Mouse (Mus musculus) left cerebral cortex, adult 18-20 months (tissue): ENCODE measurements around the gene Spred1. TPM values are rescaled to one million over a fixed set of nuclear protein-coding genes. Genes with fewer than 3 reads are reported as not detected.

Experiments
- DNase-seq, 2 experiments: peaks; one replicate each; pipeline ENCODE4 v3.0.0; 2021 to 2022; ENCODE audit warnings: low spot score in 2 of 2, mixed read lengths in 1 of 2
- total RNA-seq, 2 experiments: library from RNA; stranded (reverse); gene quantifications; 2 replicates each; pipeline ENCODE4 v1.2.3; 2021

The Spred1 gene
- total RNA-seq, 2 experiments from 2014 or later, result 169 to 186 TPM

GRCm38 (mm10) chr2:117176937-117177336 is 55.8 kb downstream of the Spred1 start:
- DNase-seq, result no peak

DNA sequence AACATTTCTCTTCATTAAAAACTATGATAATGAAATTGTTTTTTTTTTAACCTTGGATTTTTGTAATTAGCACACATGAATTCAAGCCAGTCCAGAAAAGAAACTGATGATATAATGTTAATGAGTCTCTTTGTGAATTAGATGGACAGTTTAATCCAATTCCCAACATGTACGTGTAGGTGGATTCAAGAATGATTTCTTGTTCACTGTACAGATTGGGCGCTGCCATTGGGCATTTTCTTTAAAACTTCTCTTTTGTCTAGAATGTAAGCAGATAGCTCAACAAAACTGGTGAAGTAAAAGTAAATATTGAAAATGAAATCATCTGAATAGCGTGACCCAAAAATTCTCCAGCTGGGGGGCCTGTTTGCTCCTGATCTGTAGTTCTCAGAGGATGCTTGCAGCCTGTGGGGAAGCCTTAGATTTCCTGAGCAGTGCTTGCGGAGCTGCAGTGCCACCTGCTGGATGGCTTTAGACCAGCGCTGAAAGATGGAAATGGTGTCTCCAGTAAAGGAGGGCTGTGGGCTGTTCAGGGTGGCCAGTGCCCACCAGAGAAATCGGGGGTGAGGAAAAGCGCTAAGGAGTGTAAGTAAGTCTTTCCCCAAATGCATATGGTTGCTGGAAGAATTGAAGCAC is 59.2 kb downstream of the Spred1 start:
- peak; percentile 81 to 86 for DNase-seq

GRCm38 (mm10) chr2:117185587-117185986 is 64.4 kb downstream of the Spred1 start:
- no peak for DNase-seq

- no peak for DNase-seq
Measured at GRCm38 (mm10) chr2:117190915-117191314, 69.7 kb downstream of the Spred1 start.

DNA sequence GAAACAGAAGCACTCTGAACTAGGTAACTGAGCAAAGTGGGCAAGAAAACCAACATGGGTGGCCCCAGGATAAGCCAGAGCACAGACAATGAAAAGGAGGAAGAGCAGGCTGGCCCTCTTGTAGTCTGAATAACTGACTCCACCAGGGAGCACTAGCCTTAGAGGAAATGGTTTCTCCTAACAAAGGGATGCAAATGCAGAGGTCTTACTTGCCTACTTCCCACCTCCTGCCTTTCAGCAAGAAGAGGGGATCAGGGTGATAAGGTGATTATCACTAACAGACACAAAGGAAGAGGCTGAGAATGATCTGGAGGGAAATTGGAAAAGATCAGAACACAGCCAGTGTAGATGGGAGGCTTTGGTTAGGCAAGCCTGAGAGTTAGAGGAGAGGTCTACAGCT is 73.1 kb downstream of the Spred1 start:
- no peak for DNase-seq

GRCm38 (mm10) chr2:117195151-117195550 is 74.0 kb downstream of the Spred1 start:
- DNase-seq, result no peak

- peak; percentile 48 to 55 for DNase-seq
Measured at GRCm38 (mm10) chr2:117195578-117195977, 74.4 kb downstream of the Spred1 start.

DNA sequence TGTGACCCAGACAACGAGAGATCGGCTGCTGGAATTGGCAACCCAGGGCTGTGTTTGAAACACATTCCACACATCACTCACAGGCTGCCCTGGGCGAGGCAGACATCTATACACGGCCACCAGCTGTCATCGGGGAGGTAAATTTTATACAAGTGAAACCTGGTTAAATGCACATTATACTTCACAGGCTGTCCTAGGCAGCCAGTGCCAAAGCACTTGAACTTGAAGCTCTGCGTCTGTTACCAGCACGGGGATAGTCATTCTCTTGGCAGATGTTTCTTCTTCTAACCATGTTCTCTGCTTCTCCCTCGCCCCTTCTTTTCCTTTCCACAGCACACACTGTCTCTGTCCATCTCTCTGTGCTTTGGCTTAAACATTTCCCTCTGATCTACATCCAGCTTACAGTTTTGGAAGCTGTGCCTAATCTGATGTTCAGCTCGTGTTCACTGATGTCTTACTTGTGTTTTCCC is 79.7 kb downstream of the Spred1 start:
- DNase-seq, result no peak

GRCm38 (mm10) chr2:117203350-117203749 is 82.2 kb downstream of the Spred1 start:
- peak; percentile 25 to 66 for DNase-seq

DNA sequence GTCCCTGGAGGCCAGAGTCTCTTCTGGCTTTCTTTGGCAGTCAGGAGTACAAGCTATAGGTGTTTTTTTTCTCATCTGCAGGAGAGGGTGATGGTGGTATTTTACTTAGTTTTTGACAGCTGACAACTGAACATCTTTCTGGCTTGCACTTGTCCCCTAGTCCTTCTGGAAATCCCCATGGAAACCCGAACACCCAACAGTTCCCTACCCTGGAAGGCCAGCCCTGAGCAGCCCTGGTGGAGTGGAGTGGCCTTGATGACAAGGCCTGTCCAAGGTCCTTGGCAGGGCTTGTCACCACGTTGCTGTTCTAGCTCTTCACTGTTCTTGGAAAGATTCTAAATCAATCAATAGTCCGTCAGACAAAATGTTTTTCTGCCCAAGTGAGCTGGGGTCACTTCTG is 83.4 kb downstream of the Spred1 start:
- DNase-seq, result no peak

DNA sequence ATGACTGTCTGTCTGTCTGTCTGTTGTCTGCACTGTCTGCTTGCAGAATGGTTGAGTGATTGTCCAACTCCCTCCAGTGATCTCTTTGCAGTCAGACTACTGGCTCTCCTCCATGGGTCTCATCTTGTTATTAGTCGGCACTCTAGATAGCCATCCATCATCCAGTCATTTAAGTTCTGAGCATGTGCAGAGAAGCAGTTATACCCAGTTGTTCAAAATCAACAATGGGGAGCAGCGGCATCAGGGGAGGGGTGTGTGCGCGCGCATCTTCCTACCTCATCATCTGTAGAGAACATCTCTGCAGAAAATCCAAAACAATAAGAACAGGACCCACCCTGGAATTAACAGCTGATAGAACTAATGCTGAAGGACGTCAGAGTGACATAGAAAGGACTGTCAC is 83.9 kb downstream of the Spred1 start:
- DNase-seq, result no peak

DNA sequence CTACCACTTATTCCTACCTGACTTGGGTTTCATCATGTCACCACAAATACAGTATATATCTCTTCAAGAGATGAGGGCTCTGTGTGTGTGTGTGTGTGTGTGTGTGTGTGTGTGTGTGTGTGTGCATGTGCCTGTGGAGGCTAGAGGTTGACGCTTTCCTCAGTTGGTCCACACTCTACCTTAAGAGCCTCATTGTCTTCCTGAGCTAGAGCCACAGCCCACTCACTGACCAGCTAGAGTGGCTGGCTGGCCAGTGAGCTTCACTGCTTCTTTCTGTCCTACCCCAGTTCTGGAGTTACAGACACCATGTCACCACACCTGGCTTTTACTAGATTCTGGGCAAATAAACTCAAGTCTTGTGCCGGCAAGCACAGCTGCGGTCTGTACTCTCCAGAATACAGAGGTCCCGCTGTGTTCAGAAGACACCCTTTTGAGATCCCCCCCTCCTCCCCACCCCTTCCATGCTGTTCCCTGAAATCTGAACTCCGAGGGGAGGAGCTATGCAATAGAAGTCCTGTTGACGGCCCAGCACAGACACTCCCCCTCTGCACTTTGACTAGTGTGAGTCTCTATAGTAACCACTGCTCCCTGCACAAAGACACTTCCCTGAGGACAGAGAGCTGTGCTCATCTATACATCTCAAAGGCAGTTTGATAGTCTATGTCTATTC is 89.4 kb downstream of the Spred1 start:
- no peak for DNase-seq

- no peak for DNase-seq
Measured at GRCm38 (mm10) chr2:117216152-117216551, 95.0 kb downstream of the Spred1 start.

DNA sequence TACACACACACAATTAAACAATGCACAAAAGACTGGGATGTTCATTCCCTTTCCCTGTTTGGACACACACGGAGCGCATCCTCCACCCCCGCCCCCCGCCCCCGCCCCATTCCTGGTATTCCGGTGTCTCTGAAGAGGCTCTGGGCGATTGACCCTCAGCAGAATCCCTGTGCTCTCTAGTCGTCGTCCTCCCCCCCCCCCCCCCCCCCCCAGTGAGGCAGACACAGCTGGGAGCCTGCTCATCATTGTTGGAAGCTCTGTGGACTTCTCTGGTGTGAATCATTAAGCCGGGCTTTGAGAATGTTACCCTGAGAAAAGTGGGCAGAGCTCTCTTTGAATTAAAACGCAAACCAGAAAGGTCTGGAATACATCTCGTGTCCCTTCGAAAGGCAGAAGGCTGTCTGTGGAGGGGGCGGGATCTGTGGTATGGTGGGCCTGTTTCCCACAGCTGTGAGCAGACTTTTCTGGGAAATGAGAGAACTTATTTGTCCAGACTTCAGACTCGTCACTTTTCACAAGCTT is 96.6 kb downstream of the Spred1 start:
- peak; percentile 19 to 49 for DNase-seq

- no peak for DNase-seq
Measured at GRCm38 (mm10) chr2:117219536-117219935, 98.4 kb downstream of the Spred1 start.

DNA sequence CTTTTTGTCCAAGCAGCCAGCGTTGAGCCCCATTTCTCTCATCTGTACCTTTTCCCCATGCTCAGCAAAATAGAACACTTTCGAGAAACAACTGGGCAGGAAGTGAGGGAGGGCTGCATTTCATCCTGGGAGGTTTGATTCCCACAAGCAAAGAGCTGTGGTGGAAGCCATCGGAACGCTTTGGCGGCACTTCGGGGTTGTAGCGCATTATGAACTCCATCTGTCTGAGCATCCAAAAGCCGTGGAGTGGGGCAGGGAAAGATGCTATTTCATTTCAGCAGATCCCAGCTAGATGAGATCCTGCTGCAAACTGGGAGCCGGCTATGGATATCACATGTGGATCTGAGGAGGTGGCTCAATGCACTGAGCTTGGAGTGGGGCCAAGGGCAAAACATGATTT is 101.5 kb downstream of the Spred1 start:
- DNase-seq, result no peak

- peak in 1 of 2 experiments; percentile 33 for DNase-seq
Measured at GRCm38 (mm10) chr2:117228601-117229125, 107.5 kb downstream of the Spred1 start.

DNA sequence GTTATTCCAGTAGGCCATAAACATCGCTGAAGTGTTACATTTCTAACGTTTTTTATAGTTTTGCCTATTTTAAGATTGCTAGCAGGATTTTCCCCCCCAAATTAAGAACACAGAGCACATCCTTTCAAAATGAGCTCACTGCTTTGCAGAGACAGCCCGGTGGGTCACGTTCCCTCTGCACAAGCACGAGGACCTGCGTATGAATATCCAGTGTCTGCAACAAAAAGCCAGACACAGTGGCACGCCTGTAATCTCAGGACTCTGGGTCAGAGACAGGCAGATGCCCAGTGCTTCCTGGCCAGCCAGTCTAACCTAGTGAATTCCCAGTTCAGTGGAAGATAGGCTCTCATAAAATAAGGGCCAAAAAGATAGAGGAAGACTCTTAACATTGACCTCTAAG is 109.1 kb downstream of the Spred1 start:
- DNase-seq, result no peak

DNA sequence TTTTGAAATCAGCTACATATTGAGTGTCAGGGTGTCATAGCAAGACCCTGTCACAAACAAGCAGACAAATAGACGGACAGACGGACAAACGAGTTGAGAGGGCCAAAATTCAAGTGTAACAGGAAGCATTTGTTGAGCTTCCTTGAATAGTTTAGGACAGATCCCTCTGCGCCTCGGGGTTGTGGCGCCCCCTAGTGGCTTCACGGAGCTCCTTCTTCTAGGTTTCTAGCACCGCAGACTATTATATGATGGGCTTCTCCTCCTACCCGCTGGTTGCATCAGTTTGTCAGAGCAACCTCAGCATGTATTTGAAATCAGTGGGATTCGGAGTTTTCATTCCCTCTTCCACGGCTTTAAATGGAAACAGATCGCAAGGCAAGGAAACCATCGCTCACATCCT is 110.1 kb downstream of the Spred1 start:
- DNase-seq, result peak; percentile 91 to 95
